Mouse (Mus musculus) heart, embryonic 15.5 days (tissue): ENCODE results near the gene Aimp1. TPM values are rescaled to one million over a fixed set of nuclear protein-coding genes. Genes with fewer than 3 reads are reported as not detected.

Source experiments
- ATAC-seq: fragments of 200-750 bp; cut with Nextera tagmentation; replicated peaks from 2 replicates; pipeline ENCODE4 v1.8.0; 2017; ENCODE audit warnings: low read depth, moderate TSS enrichment; ENCODE audit not compliant: insufficient number of reproducible peaks, insufficient read depth, low FRiP score
- H3K27ac ChIP-seq: fragments of 300-500 bp; sonication (generic); 2 replicates; pipeline ENCODE4 v1.5.1; 2015; ENCODE audit warnings: mild to moderate bottlenecking, inconsistent platforms
- H3K27me3 ChIP-seq: fragments of 300-500 bp; sonication (generic); 2 replicates; pipeline ENCODE4 v1.6.1; 2015; ENCODE audit warnings: inconsistent platforms
- H3K36me3 ChIP-seq: fragments of 300-500 bp; sonication (generic); 2 replicates; pipeline ENCODE4 v1.6.1; 2015; ENCODE audit warnings: mild to moderate bottlenecking, inconsistent platforms
- H3K4me1 ChIP-seq: fragments of 300-500 bp; sonication (generic); replicated peaks from 2 replicates; pipeline ENCODE4 v1.6.1; 2015; ENCODE audit warnings: inconsistent platforms
- H3K4me2 ChIP-seq: fragments of 300-500 bp; sonication (generic); 2 replicates; pipeline ENCODE4 v1.6.1; 2015; ENCODE audit warnings: inconsistent platforms, mild to moderate bottlenecking, moderate library complexity
- H3K4me3 ChIP-seq: fragments of 300-500 bp; sonication (generic); 2 replicates; pipeline ENCODE4 v1.5.1; 2015; ENCODE audit warnings: mild to moderate bottlenecking, inconsistent platforms
- H3K9ac ChIP-seq: fragments of 300-500 bp; sonication (generic); 2 replicates; pipeline ENCODE4 v1.6.1; 2015; ENCODE audit warnings: mild to moderate bottlenecking, inconsistent platforms
- H3K9me3 ChIP-seq: fragments of 300-500 bp; sonication (generic); replicated peaks from 2 replicates; pipeline ENCODE4 v1.6.1; 2016; ENCODE audit warnings: inconsistent platforms
- WGBS: fragments of 180-500 bp; shearing (Covaris S2); methylation state at CpG from one replicate; pipeline ENCODE4 v1.1.7; 2015; ENCODE audit warnings: mixed read lengths; 5-methylcytosine and 5-hydroxymethylcytosine counted together
- polyA plus RNA-seq: library from polyadenylated mRNA; unstranded; fragments of >200 nt; fragmentation: Nextera tagmentation; extraction: Ambion mirVana; gene quantifications from 2 replicates; pipeline ENCODE4 v1.2.1, GENCODE M21; 2015

Gene Aimp1
- polyA plus RNA-seq = 46.9 and 49.6 TPM in 2 replicates

GRCm38 (mm10) chr3:132684231-132684928 is at the start of gene Aimp1:
TSS of gene Aimp1 (minus strand) at chr3:132684370.
- Histone ChIP-seq H3K4me1 (peaks cover 13% of the 10 kb centered on the region), H3K9ac (peak within 1 kb of the TSS; percentile 90), H3K27ac (peak within 1 kb of the TSS; percentile 87), H3K4me3 (peak within 1 kb of the TSS; percentile 97), H3K36me3 (peaks cover 4% of the 10 kb centered on the region), H3K27me3 (no peaks in the 10 kb centered on the region), H3K9me3 (no peaks in the 10 kb centered on the region), H3K4me2 (peak within 1 kb of the TSS; percentile 73)
- under 1% methylated on average over 27 of the region's 27 CpGs for whole genome bisulfite sequencing
- no peak for ATAC-seq

- no peaks in the 10 kb centered on the region for H3K27me3 ChIP-seq
- ATAC-seq = no peak
- no peak overlapping the region for H3K27ac ChIP-seq
- no peak overlapping the region for H3K4me2 ChIP-seq
- H3K36me3 ChIP-seq = peaks cover 16% of the 10 kb centered on the region
- H3K4me1 ChIP-seq = no peaks in the 10 kb centered on the region
- H3K9ac ChIP-seq = no peak overlapping the region
- H3K9me3 ChIP-seq = no peaks in the 10 kb centered on the region
- H3K4me3 ChIP-seq = no peak overlapping the region
- WGBS = 94% methylated on average over 3 of the region's 3 CpGs
Measured at GRCm38 (mm10) chr3:132724326-132724725, 40.2 kb upstream of the Aimp1 start.

GRCm38 (mm10) chr3:132717316-132717715 is 33.1 kb upstream of the Aimp1 start:
- H3K27ac ChIP-seq = no peak overlapping the region
- no peak overlapping the region for H3K9ac ChIP-seq
- H3K9me3 ChIP-seq = no peaks in the 10 kb centered on the region
- H3K4me1 ChIP-seq = no peaks in the 10 kb centered on the region
- no peak overlapping the region for H3K4me2 ChIP-seq
- 94% methylated on average over 4 of the region's 4 CpGs for WGBS
- H3K36me3 ChIP-seq = peaks cover 8% of the 10 kb centered on the region; the same call in 1 of the 2 replicates
- no peak for ATAC-seq
- H3K4me3 ChIP-seq = no peak overlapping the region
- H3K27me3 ChIP-seq = no peaks in the 10 kb centered on the region

GRCm38 (mm10) chr3:132713913-132714312 is 29.7 kb upstream of the Aimp1 start:
- no peak for ATAC-seq
- WGBS = 59% methylated on average over 5 of the region's 5 CpGs
- Histone ChIP-seq H3K4me1 (no peaks in the 10 kb centered on the region), H3K36me3 (peaks cover 3% of the 10 kb centered on the region; the same call in 1 of the 2 replicates), H3K27me3 (no peaks in the 10 kb centered on the region), H3K4me3 (no peak overlapping the region), H3K9ac (no peak overlapping the region), H3K27ac (no peak overlapping the region), H3K4me2 (no peak overlapping the region), H3K9me3 (no peaks in the 10 kb centered on the region)

GRCm38 (mm10) chr3:132706977-132707376 is 22.8 kb upstream of the Aimp1 start:
- H3K4me1 ChIP-seq = no peaks in the 10 kb centered on the region
- WGBS = 76% methylated on average over 4 of the region's 4 CpGs
- H3K36me3 ChIP-seq = peaks cover 6% of the 10 kb centered on the region; the same call in 1 of the 2 replicates
- no peak overlapping the region for H3K4me2 ChIP-seq
- no peak overlapping the region for H3K9ac ChIP-seq
- no peaks in the 10 kb centered on the region for H3K27me3 ChIP-seq
- no peak for ATAC-seq
- H3K9me3 ChIP-seq = no peaks in the 10 kb centered on the region
- H3K4me3 ChIP-seq = no peak overlapping the region
- no peak overlapping the region for H3K27ac ChIP-seq

- no peak overlapping the region for H3K27ac ChIP-seq
- no peak for ATAC-seq
- WGBS = 82% methylated on average over 3 of the region's 3 CpGs
- H3K27me3 ChIP-seq = no peaks in the 10 kb centered on the region
- no peak overlapping the region for H3K9ac ChIP-seq
- H3K9me3 ChIP-seq = no peaks in the 10 kb centered on the region
- no peak overlapping the region for H3K4me2 ChIP-seq
- no peak overlapping the region for H3K4me3 ChIP-seq
- no peaks in the 10 kb centered on the region for H3K4me1 ChIP-seq
- peaks cover 6% of the 10 kb centered on the region for H3K36me3 ChIP-seq
Measured at GRCm38 (mm10) chr3:132704216-132704615, 20.0 kb upstream of the Aimp1 start.

GRCm38 (mm10) chr3:132701368-132701767 is 17.2 kb upstream of the Aimp1 start:
- ATAC-seq = no peak
- no peaks in the 10 kb centered on the region for H3K4me1 ChIP-seq
- peaks cover 6% of the 10 kb centered on the region for H3K36me3 ChIP-seq
- 63% methylated on average over 3 of the region's 3 CpGs for WGBS
- no peak overlapping the region for H3K27ac ChIP-seq
- H3K27me3 ChIP-seq = no peaks in the 10 kb centered on the region
- H3K9me3 ChIP-seq = no peaks in the 10 kb centered on the region
- no peak overlapping the region for H3K4me2 ChIP-seq
- H3K4me3 ChIP-seq = no peak overlapping the region
- no peak overlapping the region for H3K9ac ChIP-seq

GRCm38 (mm10) chr3:132683447-132684230 is 531 bp downstream of the Aimp1 start, which contains the start of gene Tbck:
TSS of gene Tbck (plus strand) at chr3:132684144.
- WGBS = under 1% methylated on average over 42 of the region's 42 CpGs
- H3K9me3 ChIP-seq = no peaks in the 10 kb centered on the region
- H3K9ac ChIP-seq = peak within 1 kb of the TSS; percentile 90
- H3K36me3 ChIP-seq = peaks cover 4% of the 10 kb centered on the region
- ATAC-seq = peak; percentile 95
- peak within 1 kb of the TSS; percentile 87 for H3K27ac ChIP-seq
- peaks cover 13% of the 10 kb centered on the region for H3K4me1 ChIP-seq
- peak within 1 kb of the TSS; percentile 97 for H3K4me3 ChIP-seq
- H3K27me3 ChIP-seq = no peaks in the 10 kb centered on the region
- H3K4me2 ChIP-seq = peak within 1 kb of the TSS; percentile 73

GRCm38 (mm10) chr3:132677494-132677893 is 6.7 kb downstream of the Aimp1 start:
- H3K4me3 ChIP-seq = no peak overlapping the region
- H3K27me3 ChIP-seq = no peaks in the 10 kb centered on the region
- no peak for ATAC-seq
- H3K4me2 ChIP-seq = no peak overlapping the region
- peaks cover 11% of the 10 kb centered on the region for H3K36me3 ChIP-seq
- WGBS = 72% methylated on average over 2 of the region's 2 CpGs
- no peaks in the 10 kb centered on the region for H3K9me3 ChIP-seq
- H3K27ac ChIP-seq = no peak overlapping the region
- H3K4me1 ChIP-seq = peaks cover 1% of the 10 kb centered on the region
- H3K9ac ChIP-seq = no peak overlapping the region

- Histone ChIP-seq H3K27me3 (no peaks in the 10 kb centered on the region), H3K9ac (no peak overlapping the region), H3K9me3 (no peaks in the 10 kb centered on the region), H3K4me2 (no peak overlapping the region), H3K4me3 (no peak overlapping the region), H3K36me3 (peaks cover 20% of the 10 kb centered on the region), H3K4me1 (no peaks in the 10 kb centered on the region), H3K27ac (no peak overlapping the region)
- WGBS = 89% methylated on average over 2 of the region's 2 CpGs
- no peak for ATAC-seq
Measured at GRCm38 (mm10) chr3:132655955-132656354, 28.2 kb downstream of the Aimp1 start.

GRCm38 (mm10) chr3:132653959-132654358 is 30.2 kb downstream of the Aimp1 start:
- Histone ChIP-seq H3K27me3 (no peaks in the 10 kb centered on the region), H3K4me2 (no peak overlapping the region), H3K4me3 (no peak overlapping the region), H3K27ac (no peak overlapping the region), H3K36me3 (peaks cover under 1% of the 10 kb centered on the region), H3K9me3 (no peaks in the 10 kb centered on the region), H3K9ac (no peak overlapping the region), H3K4me1 (no peaks in the 10 kb centered on the region)
- 82% methylated on average over 7 of the region's 7 CpGs for WGBS
- no peak for ATAC-seq
